Mouse (Mus musculus) adrenal gland, adult 18-20 months (tissue): Measurements from ENCODE around the gene Gm49318. TPM values are rescaled to one million over a fixed set of nuclear protein-coding genes. Genes with fewer than 3 reads are reported as not detected.

Experiments
- DNase-seq, 2 experiments: peaks; one replicate each; pipeline ENCODE4 v3.0.0; 2021 to 2022; ENCODE audit warnings: low spot score in 2 of 2
- total RNA-seq, 2 experiments: library from RNA; stranded (reverse); gene quantifications; 1 replicate in 1 of 2; 2 replicates in 1 of 2; pipeline ENCODE4 v1.2.3; 2021

Gm49318 gene
- total RNA-seq, 2 experiments from 2014 or later: 0.61 TPM; not detected in 1

DNA sequence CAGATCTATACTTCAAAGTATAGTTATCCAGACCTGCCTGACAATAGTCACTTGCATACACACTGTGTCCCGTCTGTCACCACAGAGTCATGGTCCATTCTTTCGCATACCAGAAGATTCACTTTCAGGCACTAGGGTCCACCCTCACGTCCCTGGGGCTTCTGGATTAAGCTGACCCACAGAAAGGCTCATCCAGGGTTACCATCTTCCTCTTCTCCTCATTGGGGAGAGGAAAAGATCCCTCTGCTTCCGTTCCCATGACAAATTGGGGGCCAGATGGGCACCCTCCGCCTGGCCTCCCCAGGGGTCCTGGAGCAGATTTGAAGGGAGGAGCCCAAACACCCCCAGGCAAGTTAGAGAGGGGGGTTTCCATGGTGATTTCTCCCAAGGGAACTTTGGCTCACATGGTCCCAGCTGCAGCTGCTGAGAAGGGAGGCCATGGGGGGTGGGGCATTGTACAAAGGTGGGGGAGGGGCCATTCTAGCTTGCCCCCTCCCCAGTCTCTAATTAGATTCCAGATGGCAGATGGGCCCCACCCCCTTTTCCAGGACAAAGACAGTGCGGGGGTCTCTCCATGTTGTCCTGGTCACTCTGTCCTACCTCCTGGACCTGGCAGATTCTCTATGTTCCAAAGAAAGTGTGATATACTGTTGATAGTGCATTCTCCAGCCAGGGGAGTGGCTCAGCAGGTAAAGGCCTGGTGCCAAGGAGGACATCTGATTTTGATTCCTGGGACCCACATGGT is 35.6 kb downstream of the Gm49318 start:
- no peak for DNase-seq

DNA sequence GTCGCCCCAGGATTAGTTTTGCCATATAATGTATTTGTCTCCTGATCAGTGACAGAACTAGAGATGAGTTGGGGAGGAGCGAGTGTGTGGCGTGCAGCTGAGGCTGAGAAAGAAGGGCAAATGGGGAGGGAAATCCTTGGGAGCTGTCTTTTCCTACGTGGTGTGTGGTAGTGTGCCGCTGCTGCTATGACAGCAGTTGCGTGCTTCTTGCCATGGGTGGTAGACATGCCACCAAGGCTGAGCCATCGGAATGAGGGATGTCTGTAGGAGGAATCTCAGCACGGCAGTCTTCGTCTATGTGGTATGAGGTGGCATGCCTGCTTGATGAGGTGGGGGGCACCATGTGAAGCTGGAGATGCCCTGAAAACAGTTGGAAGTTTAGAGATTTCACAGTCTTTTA is 40.7 kb downstream of the Gm49318 start:
- no peak for DNase-seq

DNA sequence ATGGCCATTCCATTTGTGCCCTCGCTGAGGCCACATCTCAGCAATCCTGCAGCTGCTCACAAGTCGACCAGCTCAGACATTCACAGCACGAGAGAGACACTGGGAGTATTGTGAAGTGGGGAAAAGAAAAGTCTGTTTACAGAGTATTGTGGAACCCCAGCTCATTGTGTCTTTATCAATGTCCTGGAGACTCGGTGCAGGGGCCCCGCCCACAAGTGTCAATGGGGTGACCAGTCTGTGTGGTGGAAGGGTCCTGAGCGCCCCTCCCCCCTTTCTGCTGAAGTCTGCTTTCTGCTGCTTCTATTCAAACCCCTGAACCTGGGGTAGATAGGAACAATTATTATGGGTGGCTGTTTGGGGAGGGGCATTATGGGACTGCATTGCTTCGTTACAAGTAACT is 42.6 kb downstream of the Gm49318 start:
- DNase-seq: no peak

DNA sequence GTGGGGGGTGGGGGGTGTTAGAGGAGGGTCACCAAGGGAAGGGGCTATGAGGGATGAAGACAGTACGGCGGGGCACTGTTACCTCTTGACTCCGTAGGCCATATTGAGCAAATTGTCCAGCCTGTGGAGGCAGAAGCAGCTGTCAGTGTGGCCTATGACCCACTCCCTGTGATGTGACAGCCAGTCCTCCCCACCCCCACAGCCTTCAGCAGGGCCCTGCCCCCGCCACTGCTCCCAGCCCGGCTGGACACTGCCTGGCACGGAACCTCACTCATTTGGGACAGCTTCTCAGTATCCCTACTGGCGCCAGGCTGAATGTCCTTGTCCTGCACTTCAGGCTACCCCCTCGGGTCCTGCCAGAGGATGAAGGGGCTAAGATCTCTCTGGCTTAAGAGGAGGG is 46.5 kb downstream of the Gm49318 start:
- no peak for DNase-seq

DNA sequence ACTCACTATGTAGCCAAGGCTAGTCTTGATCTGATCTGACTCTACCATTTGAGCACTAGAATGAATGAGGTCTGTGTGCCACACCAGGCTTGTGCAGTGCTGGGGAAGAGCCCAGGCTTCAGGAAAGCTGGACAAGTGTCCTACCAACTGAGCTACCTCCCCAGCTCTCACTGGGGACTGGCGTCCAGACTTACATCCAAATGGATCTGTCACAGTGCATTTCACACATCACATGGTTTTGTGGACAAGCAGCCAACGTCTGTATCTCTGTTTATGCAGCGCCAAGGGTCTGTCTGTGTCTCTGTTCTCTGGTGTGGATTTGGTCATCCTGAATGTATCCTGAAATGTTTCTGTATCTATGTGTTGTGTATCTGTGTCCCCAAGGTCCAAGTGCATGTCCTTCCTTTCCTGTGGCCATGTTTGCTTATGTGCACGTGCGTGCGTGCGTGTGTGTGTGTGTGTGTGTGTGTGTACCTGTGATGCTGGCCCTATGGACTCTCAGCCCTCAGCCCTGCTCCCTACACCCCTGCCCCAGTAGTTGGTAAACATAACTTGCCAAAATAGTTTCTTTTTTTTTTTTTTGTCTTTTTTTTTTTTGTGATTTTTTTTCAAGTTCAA is 53.7 kb downstream of the Gm49318 start:
- DNase-seq: no peak

DNA sequence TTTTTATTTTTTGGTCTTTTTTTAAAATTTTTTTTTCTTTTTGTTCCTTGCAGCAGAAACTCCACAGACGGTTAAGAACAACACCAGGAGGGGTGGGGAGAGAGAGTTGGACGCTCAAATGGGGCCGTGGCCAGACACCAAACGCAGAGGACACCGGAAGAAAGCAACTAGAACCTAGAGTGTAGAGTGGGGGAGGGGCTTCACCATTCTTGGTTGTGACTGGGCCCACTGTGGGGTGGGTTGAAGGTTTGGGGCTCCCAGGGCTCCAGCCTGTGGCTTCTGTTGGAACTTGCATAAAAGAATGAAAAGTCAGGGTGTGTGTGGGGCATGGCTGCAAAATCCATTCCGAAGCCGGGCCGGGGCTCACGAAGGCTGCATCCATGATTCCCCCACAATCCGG is 54.8 kb downstream of the Gm49318 start:
- no peak for DNase-seq

DNA sequence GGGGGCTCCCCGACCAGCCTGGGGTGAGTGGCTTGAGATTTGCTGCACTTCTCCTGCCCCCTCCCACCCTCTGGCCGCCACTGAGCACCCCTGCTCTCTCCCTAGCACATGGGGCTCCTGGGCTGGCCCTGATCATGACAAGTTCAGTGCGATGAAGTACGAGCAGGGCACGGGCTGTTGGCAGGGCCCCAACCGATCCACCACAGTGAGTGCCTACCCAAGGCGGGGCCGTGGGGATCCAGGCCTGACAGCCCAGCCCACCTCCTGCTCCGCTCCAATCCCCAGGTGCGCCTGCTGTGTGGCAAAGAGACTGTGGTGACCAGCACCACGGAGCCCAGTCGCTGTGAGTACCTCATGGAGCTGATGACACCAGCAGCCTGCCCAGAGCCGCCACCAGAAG is 58.3 kb downstream of the Gm49318 start:
- DNase-seq: no peak

DNA sequence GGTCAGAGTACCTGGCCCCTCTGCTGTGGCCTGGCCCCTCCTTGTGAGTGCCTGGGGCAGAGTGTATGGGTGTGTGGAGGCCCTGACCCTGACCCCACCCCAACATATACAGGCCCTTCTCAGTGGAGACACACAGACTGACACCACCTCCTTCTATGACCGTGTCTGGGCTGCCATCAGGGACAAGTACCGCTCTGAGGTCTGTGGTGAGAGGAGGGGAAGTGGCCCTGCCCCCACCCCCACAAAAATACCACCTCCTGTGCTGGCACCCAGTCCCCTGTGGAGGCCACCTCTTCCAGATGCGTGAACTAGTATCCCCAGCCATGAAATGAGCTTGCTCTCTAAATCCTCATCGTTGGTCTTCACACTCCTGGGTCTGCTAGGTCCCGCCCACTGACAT is 60.0 kb downstream of the Gm49318 start:
- DNase-seq: no peak

DNA sequence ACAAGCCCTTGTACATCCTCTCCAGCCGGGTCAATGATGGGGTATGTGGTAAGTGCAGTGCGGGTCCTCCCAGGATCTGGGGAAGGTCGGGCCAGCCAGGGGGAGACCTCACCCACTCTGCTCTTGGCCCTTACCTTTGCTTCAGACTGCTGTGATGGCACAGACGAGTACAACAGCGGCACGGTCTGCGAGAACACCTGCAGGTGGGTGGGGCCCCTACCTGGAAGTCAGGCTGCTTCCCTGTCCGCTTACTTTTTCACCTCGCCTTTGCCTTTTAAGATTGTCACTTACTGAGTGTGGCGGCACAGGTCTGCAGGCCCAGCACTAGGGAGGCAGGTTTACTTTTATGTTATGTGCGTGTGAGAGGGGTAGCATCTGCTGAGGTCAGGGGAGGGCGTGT is 66.5 kb downstream of the Gm49318 start:
- DNase-seq: no peak

DNA sequence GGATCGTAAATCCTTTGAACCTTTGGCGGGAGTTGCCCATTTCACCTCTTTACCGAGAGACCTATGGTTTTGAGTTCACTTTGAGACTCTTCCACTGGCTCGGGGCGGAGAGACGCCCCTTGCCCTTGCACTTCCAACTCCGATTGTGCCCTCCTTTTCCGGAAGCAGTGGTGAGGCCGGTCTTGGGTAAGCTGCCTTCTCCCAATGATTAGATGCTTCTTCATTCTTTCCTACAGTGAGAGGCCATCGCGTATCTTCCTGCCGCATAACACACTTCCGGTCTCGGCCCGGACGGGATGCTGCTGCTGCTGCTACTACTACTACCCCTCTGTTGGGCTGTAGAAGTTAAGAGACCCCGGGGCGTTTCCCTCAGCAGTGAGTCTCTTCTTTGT is 67.9 kb downstream of the Gm49318 start:
- DNase-seq: no peak

DNA sequence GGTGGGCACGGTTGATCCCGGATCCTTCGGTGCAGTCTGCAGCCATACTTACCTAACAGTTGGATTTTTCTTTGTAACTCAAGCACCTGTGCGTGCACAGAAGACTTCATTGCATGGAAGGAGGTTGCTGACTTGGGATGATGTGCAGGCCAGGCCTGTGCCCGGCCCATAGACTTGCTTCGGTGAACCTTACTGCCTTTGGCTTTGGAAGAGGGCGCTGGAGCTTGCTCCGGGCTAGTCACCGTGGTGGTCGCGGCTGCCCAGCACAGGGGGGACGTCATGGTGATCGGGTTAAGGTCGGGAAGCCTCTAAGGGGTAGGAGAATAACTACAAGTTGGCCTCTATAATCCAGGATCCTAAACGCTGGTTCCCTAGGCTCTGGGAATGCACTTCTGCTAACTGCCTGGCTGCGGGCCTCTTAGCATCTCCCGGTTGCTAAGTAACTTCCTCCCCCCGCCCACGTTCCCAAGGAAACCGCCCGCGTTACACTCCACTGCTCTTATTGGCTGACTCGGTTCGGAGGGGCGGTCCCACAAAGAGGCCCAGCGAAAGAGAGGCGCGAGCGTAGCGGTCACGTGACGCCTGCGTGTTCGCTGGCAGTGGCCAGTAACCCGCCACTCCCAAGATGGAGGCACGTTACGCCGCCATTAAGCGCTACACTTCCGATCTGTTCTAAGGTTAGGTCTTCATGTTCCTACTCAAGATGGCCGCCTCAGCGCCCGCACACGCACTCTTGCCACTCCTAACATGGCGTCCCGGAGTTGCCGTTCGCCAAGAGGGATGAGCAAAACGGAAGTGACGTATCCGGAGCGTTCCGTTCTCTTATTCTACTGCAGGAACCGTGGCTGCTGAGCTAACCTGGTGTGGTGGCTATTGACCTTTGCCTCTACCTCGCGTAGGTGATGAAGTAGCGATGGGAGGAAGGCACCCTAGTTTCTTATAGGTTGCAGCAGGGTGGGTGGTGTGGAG is 68.6 kb downstream of the Gm49318 start, which contains the start of the genes Ccdc151 and Prkcsh:
Ccdc151 (minus strand) TSS at position 441 of the 969 bp plus-strand sequence.
Prkcsh (plus strand) TSS at position 613 of the 969 bp plus-strand sequence.
- peak; percentile 94 for DNase-seq

DNA sequence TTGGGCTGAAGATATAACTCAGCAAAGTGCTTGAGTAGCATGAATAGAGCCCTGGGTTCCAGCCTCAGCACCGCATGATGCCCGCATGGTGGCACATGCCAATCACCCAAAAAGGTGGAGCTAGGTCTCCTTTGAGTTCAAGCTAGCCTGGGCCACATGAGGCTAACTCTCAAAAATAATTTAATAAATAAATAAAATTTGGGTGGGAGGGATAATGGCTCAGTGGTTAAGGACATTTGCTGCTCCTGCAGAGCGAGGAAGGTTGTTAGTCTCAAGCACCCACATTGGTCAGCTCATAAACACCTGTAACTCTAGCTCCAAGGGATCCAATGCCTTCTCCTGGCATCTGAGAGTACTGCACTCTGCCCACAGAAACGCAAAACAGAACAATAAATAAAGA is 69.4 kb downstream of the Gm49318 start:
- no peak for DNase-seq

DNA sequence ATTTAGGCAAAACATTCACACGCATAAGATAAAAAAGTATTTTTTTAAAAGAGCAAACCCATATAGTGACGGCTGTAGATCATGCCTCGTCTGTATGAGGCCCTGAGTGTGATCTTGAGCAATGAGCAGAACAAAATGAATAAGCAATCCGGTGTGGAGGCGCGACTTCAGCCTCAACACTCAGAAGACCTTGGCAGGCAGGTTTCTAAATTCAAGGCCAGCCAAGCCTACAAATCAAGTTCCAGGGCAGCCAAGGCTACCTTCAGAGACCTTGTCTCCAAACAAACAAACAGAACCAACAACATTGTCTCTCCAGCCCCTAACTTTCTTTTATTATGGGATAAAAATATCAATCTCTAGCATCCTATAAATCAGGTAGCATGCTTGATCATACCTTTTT is 70.8 kb downstream of the Gm49318 start:
- no peak for DNase-seq

DNA sequence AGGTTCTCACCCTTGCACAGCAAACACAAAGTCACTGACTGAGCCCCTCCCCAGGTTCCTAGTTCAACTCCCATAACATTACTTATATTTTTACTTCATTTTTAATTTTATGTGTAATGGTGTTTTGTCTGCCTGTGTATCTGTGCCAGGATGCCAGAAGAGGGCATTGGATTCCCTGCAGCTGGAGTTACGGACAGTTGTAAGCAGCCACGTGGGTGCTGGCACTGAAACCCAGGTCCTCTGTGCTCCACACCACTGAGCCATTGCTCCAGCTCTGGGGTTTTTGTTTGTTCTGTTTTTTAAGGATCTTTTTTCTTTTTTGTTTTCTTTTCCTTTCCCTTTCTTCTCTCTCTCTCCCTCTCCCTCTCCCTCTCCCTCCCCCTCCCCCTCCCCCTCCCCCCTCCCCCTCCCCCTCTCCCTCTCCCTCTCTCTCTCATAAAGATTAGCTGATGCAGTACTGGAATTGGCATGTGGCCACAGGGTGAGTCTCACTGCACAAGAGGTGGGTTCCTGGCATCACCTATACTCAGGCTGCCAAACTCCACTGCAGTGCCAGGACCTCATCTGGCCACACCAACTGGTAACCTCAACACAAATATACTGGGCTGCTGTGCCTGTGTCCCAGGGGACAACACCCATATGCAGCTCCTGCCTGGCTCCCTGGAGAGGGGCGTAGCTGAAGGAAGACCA is 74.7 kb downstream of the Gm49318 start:
- DNase-seq: no peak

DNA sequence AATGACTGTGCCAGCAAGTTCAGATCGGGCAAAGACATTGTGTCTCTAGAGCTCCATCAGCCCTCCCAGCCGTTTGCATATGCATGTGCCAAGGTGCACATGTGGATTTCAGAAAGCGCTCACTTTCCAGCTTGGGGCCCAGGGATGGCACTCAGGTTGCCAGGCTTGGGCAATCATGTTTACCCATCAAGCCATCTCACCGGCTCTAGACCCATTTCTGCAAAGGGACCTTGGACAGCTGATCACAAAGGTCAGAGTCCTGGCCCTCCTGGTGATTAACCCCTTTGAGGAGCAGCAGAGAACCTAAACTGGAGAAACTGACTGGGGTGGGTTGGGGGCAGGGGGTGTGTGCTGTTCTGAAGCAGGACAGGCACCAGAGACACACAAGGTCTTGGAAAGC is 78.8 kb downstream of the Gm49318 start:
- DNase-seq: no peak

DNA sequence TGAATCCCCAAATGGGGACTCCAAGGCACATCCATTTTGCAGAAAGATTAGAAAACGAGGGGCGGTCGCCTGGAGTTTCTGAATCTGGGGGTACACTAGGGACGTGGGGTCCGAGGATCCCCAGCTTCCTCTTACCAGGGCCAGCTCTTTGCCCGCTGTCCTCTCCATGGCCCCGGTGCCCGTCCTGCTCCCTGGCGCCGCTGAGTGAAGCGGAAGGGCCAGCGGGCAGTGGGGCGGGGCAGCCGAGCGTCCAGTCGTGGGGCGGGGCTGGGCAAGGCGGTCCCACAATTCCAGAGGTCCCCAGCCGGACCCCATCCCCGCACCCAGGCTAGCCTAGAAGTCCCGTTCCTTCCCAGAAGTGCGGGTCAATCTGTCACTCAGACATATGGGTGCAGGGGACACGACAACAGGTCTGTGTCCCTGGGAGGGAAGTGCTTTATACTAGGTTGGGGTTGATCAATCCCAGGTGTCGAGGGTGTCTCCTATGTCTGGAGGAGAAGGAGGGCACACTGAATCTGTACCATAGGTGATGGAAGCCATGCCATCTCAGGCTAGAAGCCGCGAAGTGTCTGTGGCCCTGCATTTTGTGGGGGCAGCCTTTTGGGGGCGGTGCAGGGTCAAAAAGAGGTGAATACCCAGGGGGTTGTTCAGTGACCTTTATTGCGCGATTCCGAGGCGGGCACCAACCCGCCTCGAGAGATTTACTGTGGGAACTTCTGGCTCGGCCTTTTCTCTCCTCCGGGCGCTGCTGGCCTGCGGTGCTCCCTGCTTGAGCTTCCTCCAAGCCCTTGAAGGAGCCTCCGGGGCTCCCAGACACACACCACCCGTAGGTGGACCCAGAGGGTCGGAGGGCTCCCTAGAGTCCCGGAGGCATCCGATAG is 81.6 kb downstream of the Gm49318 start, which contains the start of gene Rgl3:
Rgl3 (minus strand) TSS at position 217 of the 881 bp plus-strand sequence.
- peak; percentile 80 to 83 for DNase-seq

DNA sequence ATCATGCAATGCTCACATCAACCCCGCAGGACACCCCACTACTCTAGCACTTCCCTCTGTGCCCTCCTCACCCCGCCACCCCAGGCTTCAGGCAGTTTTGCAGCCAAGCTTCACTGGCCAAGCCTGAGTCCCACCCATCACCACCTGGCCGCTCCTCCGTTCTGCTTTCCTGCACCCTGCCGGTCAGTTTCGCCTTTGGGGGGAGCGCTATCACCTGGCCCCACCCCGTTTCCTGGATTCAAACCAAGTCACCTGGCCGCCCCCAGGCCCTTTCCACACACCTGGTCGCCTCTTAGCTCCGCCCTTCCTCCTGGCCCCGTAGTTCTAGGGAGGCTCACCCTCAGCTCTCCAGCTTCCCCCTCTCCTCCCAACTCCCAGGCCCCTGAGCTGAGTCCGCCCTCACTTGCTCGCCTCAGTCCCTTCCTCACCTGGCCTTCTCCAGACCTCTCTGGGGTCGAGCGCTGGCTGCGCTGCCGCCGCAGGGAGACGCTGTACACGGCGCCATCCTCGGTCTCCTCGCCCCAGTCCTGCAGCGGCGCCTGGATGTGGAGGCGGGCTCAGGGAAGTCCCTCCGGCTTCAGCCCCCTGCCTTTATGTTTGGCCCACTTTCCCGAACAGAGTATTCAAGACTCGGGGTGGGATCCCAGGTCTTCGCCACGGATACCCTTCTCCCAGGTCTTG is 82.5 kb downstream of the Gm49318 start:
- peak in 1 of 2 experiments; percentile 18 for DNase-seq

DNA sequence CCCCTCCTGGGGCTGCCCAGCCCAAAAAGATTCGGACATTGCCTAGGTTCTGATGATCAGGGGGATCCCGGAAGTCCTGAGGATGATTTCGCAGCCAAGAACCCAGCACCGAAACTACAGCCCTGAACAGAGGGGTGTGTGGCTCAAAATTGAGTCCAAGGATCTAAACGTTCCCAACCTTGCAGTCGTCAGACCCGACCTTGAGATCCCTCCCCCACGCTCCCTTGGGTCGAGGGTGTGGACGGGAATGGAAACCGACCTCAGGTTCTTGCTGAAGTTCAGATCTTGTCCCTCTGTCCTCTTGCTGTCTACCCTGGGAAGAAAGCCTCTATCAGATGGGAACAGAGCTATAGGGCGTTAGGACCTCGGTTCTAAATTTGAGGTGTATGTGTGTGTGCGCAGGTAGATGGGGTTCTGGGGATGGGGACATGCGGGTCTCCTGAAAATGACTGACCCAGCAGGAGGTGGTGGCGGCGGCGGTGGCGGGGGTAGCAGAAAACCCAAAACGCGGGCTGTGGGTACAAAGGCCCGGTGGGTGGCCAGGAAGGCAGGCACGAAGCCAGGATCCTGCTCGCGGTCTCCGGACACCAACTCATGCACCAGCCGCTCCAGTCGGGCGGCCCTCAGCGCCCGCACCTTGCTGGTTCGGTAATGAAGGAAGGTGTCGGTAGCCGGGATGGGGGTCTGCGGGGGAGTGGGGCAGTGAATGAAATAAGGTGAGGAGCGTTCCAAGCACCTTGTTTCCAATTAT is 83.3 kb downstream of the Gm49318 start:
- DNase-seq: peak in 1 of 2 experiments; percentile 30
